8 mouse cellular contexts compared by ENCODE assay signal in genomic region chr10:45578298-45578821, GRCm38 (mm10). TPM values are rescaled to one million over a fixed set of nuclear protein-coding genes. Genes with fewer than 3 reads are reported as not detected.
DNase-seq lines count a peak whose midpoint lies in the region; ATAC-seq lines count a peak whose summit lies in the region.

No protein-coding gene starts in this region.

- H3K4me1 ChIP-seq in neural tube, embryonic 11.5 days (ENCODE audit: control insufficient read depth, insufficient read depth, low read length): 0 out of 2 replicates have a peak, but pooled peaks cover 5% of the 10 kb centered on the region
- no peaks in the 10 kb centered on the region for H3K4me1 ChIP-seq in intestine, embryonic 14.5 days (replicated peaks; ENCODE audit: control insufficient read depth, insufficient read depth, low read length)
- no peaks in the 10 kb centered on the region for H3K4me1 ChIP-seq in limb, embryonic 10.5 days
- H3K4me1 ChIP-seq in midbrain, embryonic 12.5 days: 0 out of 2 replicates have a peak, but pooled peaks cover 5% of the 10 kb centered on the region

- H3K9ac ChIP-seq in neural tube, embryonic 11.5 days (ENCODE audit: low read length): peak overlapping the region; percentile 90
- H3K9ac ChIP-seq in intestine, embryonic 14.5 days (ENCODE audit: low read length): peak overlapping the region; percentile 85
- H3K9ac ChIP-seq in midbrain, embryonic 12.5 days (replicated peaks): peak overlapping the region; percentile 85

- peak overlapping the region; percentile 83 for H3K4me3 ChIP-seq in neural tube, embryonic 11.5 days (ENCODE audit: low read depth, low read length)
- H3K4me3 ChIP-seq in intestine, embryonic 14.5 days (ENCODE audit: low read depth, low read length): peak overlapping the region; percentile 77
- H3K4me3 ChIP-seq in limb, embryonic 10.5 days: peak overlapping the region; percentile 93
- peak overlapping the region; percentile 90 for H3K4me3 ChIP-seq in midbrain, embryonic 12.5 days

- H3K27ac ChIP-seq in neural tube, embryonic 11.5 days (ENCODE audit: low read depth, low read length): peak overlapping the region; percentile 93
- H3K27ac ChIP-seq in intestine, embryonic 14.5 days (ENCODE audit: low read depth): peak overlapping the region; percentile 89
- peak overlapping the region; percentile 98 for H3K27ac ChIP-seq in limb, embryonic 10.5 days
- peak overlapping the region; percentile 98 for H3K27ac ChIP-seq in midbrain, embryonic 12.5 days (replicated peaks)

- H3K9me3 ChIP-seq in neural tube, embryonic 11.5 days (ENCODE audit: control insufficient read depth, low read length): no peaks in the 10 kb centered on the region
- H3K9me3 ChIP-seq in intestine, embryonic 14.5 days (ENCODE audit: control insufficient read depth, low read length): no peaks in the 10 kb centered on the region
- H3K9me3 ChIP-seq in limb, embryonic 10.5 days (replicated peaks): no peaks in the 10 kb centered on the region
- H3K9me3 ChIP-seq in midbrain, embryonic 12.5 days: no peaks in the 10 kb centered on the region

- H3K36me3 ChIP-seq in neural tube, embryonic 11.5 days (ENCODE audit: control insufficient read depth, insufficient read depth, low read length): no peaks in the 10 kb centered on the region
- no peaks in the 10 kb centered on the region for H3K36me3 ChIP-seq in intestine, embryonic 14.5 days (ENCODE audit: control insufficient read depth, insufficient read depth, low read length)
- H3K36me3 ChIP-seq in limb, embryonic 10.5 days: no peaks in the 10 kb centered on the region
- no peaks in the 10 kb centered on the region for H3K36me3 ChIP-seq in midbrain, embryonic 12.5 days

- DNase-seq in neural tube, embryonic 11.5 days (ENCODE audit: low spot score): peak; percentile 63
- no peak for DNase-seq in neural tube, embryonic 10.5 days (ENCODE audit: extremely low spot score, low spot score)
- DNase-seq in c-Kit-positive CD71-positive TER-119-negative erythroid progenitor cells, embryonic 14.5 days (ENCODE audit: low read depth): peak; percentile 46
- DNase-seq in forelimb bud, embryonic 11.5 days (ENCODE audit: low read depth, low spot score): peak; percentile 48
- DNase-seq in intestine, embryonic 14.5 days (ENCODE audit: low spot score): peak; percentile 80
- no peak for DNase-seq in limb, embryonic 10.5 days (ENCODE audit: low spot score)
- DNase-seq in telencephalon, adult 2 months (ENCODE audit: low read depth, low spot score): peak; percentile 62

- H3K27me3 ChIP-seq in neural tube, embryonic 11.5 days (ENCODE audit: control insufficient read depth, insufficient read depth, low read length): no peaks in the 10 kb centered on the region
- no peaks in the 10 kb centered on the region for H3K27me3 ChIP-seq in intestine, embryonic 14.5 days (replicated peaks; ENCODE audit: control insufficient read depth, insufficient read depth, low read length)
- no peaks in the 10 kb centered on the region for H3K27me3 ChIP-seq in limb, embryonic 10.5 days (ENCODE audit: low read depth, poor library complexity, severe bottlenecking)
- no peaks in the 10 kb centered on the region for H3K27me3 ChIP-seq in midbrain, embryonic 12.5 days

- ATAC-seq in neural tube, embryonic 11.5 days (ENCODE audit: insufficient read depth, low FRiP score, low TSS enrichment): peak; percentile 85
- peak; percentile 88 for ATAC-seq in intestine, embryonic 14.5 days (replicated peaks; ENCODE audit: low FRiP score, low TSS enrichment, low read depth)
- ATAC-seq in midbrain, embryonic 12.5 days (ENCODE audit: low FRiP score, low read depth): peak; percentile 84

- WGBS in neural tube, embryonic 11.5 days: under 1% methylated on average over 23 of the region's 23 CpGs
- WGBS in intestine, embryonic 14.5 days: under 1% methylated on average over 23 of the region's 23 CpGs
- WGBS in limb, embryonic 10.5 days: 2% methylated on average over 23 of the region's 23 CpGs
- under 1% methylated on average over 23 of the region's 23 CpGs for WGBS in midbrain, embryonic 12.5 days

- H3K4me2 ChIP-seq in neural tube, embryonic 11.5 days (ENCODE audit: low read depth): peak overlapping the region; percentile 55
- H3K4me2 ChIP-seq in intestine, embryonic 14.5 days (ENCODE audit: low read length): peak overlapping the region; percentile 56
- peak overlapping the region; percentile 67 for H3K4me2 ChIP-seq in midbrain, embryonic 12.5 days (replicated peaks)

RNA-seq across cellular contexts. Expression of gene Hace1, which starts 0.7 kb away (rescaled TPM):
- 23.8 and 25.1 TPM in 2 replicates for polyA plus RNA-seq in neural tube, embryonic 11.5 days (2014; fragmentation: Nextera tagmentation; extraction: Ambion mirVana)
- 13.5 and 15.0 TPM in 2 replicates for polyA plus RNA-seq in intestine, embryonic 14.5 days (2014; fragmentation: Nextera tagmentation; extraction: Ambion mirVana)
- 21.8 and 26.7 TPM in 2 replicates for polyA plus RNA-seq in limb, embryonic 10.5 days (2016; fragmentation: Nextera tagmentation; extraction: Ambion mirVana)
- 21.0 and 23.1 TPM in 2 replicates for polyA plus RNA-seq in midbrain, embryonic 12.5 days (2016; fragmentation: Nextera tagmentation; extraction: Ambion mirVana)

Comparison
In these comparisons a context has a peak if more than half of its experiments do, and no peak if none do; other contexts are left out.
1. DNase-seq: peak in neural tube, embryonic 11.5 days (single experiment), c-Kit-positive CD71-positive TER-119-negative erythroid progenitor cells, embryonic 14.5 days (single experiment), forelimb bud, embryonic 11.5 days (single experiment), intestine, embryonic 14.5 days (single experiment) and telencephalon, adult 2 months (single experiment); none in neural tube, embryonic 10.5 days (single experiment) and limb, embryonic 10.5 days (single experiment).
2. Peak in every context shown above with its lines, with median percentiles within 50 percentile points of each other: ATAC-seq, H3K27ac ChIP-seq, H3K4me2 ChIP-seq, H3K4me3 ChIP-seq and H3K9ac ChIP-seq.